Mouse (Mus musculus) gastrocnemius, adult 8-10 months (tissue): ENCODE results near the gene Tmeff2. TPM values are rescaled to one million over a fixed set of nuclear protein-coding genes. Genes with fewer than 3 reads are reported as not detected.

Experiments used
- DNase-seq, 2 experiments: peaks; one replicate each; pipeline ENCODE4 v3.0.0; 2022; ENCODE audit warnings: low spot score in 2 of 2
- total RNA-seq, 4 experiments: library from RNA; stranded (reverse); gene quantifications; 2 replicates each; pipeline ENCODE4 v1.2.4; 2022

Gene Tmeff2
- total RNA-seq, 4 experiments from 2014 or later = 0.82 to 1.2 (median 1.0) TPM

DNA sequence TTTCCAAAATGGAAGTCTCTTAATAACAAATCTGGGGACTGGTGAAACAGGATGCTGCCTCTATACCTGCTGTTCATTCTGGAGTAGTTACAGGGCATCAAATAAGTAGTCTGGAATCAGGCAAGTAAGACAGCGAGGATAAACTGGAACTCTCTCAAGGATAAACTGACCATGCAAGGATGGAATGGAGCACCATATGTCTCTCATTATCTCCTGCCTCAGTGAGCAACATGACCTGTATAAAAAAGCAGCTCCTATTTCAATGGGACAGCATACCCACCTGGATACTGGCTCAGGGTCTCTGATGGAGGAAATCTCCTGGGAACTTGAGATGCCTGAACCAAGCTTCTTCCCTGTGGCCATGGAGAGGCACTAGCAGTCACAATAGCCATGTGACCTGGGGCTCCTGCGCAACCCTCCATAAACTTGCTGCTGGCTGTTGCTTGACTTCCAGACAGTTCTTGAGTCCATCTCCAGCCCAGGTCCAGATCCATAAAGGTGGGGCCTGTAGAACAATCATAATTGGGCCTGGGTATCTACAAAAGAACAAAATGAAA, 200.7 kb downstream of the Tmeff2 start:
- DNase-seq = no peak

DNA sequence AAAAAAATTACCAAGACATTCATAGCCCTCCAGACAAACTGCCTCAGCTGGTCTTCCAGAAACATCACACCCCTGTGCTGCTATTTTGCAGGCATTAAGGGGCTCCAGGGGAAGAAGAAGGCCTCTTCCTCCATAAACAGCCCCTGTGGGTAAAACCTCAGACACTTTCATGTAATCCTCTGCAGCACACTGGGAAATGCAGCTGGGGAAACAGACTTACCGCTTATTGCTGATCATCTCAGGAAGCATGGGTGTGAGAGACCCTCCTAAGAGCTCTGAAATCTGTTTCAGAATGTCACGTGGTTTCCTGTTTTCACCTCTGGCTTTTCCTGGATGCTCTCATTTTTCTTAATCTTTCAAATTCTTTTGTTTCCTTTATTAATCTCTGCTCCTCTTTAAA, 204.3 kb downstream of the Tmeff2 start:
- DNase-seq = no peak

DNA sequence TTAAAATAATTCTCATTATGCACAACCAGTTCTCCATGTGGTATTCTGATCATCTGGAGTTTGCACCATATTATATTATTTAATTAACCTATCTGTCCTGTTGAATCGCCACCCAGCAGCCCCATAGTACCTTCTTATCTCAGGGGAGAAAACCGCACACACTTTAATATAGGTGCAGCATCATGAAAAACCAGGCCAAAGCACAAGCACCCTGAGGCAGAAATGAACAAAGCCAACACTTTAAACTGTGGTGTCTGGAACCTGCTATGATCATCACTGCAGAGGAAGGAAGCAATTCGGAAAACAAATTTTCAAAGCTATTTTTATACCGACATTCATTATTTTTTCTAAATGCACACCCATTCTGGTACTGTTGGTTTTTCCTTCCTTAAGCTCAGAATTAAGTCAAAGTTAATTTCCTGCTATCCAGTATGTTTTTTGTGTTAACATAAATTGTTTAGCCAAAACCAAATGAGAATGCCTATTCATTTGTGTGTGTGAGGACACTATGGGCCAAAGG, 206.0 kb downstream of the Tmeff2 start:
- no peak for DNase-seq

DNA sequence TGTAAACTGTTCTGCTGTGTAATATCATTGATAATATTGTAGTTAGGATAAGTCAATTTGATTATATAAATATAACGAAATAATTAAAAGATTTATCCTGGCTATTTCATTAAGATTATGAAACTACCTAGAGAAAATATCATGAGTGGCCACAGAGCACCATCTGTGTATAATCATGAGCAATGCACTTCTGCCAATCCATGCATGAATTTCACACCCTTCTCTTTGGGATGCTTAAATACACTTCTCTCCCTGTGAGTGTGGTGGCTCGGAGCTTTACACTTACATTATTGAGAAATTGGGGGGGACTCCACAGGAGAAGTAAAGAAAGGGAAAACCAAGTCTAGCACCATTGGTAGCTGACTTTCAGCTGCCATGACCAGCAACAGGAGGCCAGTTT, 206.9 kb downstream of the Tmeff2 start:
- no peak for DNase-seq

DNA sequence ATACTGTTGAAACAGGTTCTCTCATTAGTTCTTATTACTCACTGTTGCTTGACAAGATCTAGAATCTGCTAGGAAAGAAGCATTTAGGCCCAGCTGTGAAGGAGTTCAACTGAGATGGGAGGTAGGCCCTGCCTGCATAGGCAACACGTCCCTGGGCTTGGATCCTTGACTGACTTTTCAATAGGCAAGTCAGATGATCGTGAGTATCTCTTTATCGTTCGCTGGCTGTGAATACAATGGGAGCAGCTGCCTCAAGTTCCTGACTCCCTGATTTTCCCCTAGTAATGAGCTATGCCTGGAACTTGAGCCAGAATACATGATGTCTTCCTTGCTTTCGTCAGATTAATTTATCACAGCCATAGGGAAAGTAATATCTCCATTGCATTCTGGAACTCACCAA, 214.3 kb downstream of the Tmeff2 start:
- DNase-seq = no peak

DNA sequence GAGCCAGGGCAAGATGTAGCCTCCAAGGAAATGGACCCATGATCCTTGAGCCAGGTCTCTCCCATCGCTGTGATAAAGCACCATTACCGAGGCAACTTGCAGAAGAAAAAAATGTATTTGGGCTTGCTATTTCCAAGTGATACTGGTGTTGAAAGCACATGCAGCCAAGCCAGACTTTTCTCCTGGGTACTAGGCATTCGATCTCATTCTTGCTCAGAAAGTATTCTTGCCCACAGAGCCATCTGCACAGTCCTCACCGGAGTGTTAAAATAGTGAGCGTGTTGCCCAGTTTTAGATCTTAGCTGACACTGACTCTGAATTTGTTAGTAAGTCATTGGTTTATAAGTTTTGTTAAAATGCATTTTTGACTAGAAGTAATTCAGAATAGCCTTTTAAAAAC, 215.3 kb downstream of the Tmeff2 start:
- DNase-seq = no peak

DNA sequence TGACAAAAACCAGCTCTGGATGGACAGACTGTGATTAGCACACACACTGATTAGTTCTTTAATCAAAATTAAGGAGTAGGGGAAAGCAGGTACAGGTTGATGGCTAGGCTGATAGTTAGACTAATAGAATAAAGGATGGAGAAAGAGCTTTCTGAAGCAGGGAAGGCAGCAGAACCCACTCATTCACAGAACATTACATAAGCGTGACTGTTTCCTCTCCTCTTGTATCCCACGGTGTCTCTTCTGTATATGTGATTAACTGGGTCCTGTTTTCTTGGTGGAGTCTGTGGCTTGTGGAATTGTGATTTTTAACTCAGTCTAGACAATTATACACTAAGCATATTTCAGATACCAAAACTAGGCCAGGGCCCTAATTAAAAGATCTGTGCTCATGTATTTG, 217.4 kb downstream of the Tmeff2 start:
- no peak for DNase-seq

DNA sequence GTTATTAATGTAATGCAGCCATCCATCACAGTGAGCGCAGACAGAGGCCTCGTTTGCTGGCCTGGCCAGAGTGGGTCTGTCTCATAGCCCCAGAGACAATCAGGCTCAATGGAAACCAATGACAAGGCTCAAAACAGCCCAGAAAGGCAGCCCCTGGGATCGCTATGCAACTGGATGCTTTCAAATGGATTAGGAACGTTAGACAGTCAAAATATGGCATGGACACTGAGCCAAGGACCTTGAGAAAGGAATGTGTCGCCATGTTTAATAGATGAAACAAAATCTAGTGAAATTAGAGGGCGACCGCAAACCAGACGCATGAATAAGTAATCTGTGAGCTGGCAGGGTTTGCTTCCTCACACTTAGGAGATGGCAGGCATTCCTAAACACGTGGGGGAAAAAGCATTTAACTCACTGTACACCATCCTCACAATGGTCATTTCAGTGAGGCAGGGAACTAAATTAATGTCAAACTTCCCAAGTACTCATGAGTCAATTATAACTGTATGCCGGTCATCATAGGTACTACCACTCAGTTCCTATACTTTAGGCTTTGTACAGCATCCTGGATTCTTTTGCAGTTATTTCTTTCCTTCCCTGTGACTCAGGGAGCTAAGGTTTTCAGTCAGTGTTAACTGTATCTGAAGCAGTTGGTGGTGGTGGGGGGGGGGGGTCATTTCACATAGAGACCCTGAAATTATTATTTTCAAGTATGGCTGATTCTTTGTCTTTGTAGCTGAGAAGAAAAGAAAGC, 225.4 kb downstream of the Tmeff2 start:
- no peak for DNase-seq

DNA sequence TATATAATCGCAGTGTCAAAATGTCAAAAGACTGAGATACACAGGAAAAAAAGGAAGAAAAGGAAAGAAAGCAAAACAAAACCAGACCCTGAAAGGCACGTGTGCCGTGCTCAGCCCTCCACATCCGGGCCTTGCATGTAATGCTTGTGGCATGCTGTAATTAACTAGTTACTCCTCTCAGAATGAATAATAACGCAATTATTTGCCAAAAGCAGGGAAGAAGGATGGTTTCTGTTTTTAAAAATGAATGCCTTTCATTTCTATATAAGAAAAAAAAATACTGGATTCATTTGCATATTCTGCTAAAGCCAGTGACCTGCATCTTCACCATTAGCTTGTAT, 225.9 kb downstream of the Tmeff2 start:
- DNase-seq = no peak

DNA sequence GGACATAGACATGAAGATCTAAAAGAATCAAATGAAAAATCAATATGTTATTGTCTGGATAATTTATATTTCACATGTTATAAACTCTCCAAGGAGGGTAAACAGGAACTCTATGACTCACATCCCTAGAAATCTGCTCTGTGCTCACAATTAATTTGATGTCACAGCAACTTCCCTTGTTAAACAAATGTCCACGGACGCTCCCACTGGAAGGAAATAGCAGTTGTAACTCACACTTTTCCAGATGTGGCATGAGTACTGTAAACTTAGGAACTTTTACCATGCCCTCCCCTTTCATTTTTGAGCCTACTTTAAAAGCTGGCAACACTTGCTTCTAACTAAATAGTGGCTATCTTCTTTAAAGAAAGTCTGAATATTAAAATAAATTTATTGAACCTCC, 236.3 kb downstream of the Tmeff2 start:
- no peak for DNase-seq

DNA sequence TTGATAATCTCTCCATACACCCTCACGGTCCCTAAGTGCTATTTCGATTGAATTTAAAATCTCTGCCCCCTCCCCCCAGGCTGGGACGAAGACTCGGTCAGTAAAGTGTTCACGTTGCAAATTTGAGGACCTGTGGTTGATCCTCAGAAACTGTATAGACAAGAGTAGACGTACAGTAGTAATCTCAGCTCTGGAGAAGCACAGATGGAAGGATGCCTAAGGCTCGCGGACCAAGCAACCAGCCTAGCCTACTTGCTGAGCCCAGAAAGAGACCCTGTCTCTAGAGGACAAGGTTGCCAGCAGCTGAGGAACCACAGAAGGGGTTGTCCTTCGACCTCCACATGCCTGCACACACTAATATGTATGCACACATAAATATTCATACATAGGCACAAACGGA, 239.2 kb downstream of the Tmeff2 start:
- no peak for DNase-seq

DNA sequence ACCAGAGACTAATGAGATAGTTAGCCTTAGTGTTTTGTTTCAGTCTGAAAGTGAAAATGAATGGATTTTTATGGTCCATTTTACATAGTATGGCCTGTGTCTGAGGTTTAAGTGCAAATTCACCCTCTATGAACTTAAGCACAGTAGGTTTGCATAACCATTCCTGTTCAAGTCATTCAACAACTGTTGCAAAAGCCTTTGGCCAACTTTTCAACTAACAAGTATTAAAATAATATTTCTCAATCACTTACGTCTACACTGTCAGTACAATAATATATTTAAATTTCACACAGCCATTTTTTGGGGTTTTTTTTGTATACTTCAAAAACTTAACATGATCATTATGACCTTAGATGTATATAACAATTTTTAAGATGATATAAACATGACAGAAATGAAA, 240.9 kb downstream of the Tmeff2 start:
- no peak for DNase-seq

DNA sequence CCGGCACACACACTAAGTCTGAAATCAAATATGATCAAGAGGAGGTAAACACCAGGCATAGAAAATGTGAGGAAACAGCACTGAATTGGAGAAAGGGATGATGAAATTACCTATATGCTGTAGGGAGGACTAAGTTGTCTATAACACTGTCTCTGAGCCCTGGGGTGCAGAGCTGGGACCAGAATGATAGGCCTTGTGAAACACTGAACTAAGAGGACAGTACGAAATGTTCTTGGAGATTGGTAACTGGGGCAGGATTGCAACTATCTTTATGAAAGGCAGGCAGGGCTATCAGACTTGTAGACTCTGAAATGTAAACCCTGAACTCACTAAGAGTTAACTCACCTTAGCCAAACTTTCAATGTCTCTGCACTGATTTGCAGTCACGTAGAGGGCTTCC, 242.3 kb downstream of the Tmeff2 start:
- no peak for DNase-seq

DNA sequence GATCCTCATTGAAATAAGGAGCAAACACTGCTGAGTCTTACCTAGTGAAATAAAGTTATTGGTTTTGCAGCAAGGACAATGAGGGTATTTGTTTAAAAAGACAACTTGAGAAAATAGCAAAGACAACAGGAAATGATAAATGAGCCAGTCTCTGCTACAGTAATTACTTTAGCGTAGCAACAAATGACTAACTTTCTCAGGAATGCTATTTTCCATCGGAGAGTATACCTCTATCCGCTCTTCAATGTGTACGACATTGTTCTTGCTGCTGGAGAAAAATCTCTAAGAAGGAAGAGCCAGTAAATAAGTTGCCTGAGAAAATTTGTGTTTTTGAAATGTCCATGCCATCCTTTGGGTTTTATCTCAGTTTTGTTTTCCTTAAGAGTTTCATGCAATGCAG, 245.2 kb downstream of the Tmeff2 start:
- no peak for DNase-seq

DNA sequence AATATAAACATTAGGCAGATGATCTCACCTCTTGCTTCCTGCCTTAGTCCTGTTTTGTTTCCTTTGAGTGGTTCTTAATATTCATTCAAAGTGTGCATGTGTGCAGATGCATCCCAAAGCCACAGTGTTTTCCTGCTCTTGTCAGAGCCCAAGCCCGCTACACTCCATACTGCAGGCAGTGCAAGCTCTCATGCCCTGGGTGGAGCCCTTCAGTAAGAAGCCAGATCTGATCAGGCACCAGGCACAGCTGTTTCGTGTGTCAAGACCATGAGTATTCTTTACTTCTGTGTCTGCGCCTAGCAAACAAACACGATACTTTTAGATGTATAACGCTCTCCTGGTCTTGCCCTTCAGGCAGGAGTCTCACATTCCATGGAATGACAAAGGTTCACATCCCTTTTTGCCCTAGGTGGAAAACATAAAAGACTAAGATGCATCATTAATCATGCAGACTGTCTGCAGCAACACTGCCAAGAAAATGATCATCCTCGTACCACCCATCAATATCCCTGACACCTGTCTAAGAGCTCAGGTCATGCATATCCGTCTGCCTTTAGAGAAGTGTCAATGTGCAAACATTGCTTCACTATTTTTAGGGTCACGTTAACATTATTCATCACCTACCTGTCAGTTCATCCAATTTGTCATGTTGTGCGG, 248.2 kb downstream of the Tmeff2 start:
- no peak for DNase-seq

DNA sequence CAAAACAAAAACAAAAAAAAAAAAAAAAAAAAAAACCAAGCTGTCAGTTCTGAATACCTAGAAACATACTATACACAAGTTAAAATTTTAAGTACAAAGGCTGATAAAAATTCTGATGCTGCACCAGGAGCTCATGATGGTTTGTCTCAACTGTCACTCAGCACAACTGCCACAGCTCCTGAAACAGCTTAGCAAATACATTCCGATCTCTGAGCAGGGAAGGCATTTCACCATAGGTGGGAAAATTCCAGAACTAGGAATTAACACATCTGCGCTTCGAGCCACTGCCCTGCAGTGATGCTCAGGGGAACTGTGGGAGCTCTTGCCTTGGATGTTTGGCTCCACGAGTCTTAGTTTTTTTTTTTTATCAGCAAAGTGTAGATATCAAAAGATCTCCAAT, 249.0 kb downstream of the Tmeff2 start:
- no peak for DNase-seq

DNA sequence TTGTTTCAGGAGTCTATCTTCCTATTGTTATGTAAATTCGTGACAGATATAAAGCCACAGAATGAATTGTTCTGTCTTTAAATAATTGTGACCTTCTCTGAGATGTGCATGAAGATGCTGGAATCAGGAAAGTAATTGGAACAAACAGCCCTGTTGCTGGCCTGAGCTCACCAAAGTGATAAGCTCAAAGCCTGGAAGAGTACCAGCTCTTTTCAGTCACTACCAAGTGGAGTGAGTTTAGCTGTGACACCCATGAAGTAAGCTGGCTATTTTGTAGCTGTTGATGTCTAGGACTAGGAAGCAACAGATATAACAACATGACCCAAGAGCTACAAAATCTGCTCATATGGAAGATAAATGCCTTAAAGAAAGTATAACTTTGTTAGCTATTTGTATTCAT, 249.4 kb downstream of the Tmeff2 start:
- no peak for DNase-seq

DNA sequence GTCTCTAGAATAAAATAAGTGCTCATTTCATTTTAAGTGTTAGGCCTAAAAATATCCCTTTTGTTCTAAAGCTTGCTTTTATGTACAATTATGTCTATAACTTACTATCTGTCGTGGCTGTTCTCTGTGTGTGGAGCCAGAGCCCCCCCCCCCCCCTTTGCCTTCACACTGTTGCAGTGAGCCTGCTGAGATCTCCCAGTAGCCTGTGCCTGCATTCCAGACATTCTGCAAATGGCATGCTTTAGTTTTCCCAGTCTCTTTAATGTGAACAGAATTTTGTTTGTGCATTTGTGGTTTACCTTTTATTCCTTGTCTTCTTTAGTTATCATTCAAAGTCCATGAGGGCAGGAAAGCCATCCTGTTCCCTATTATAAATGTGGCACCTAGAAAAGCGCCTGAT, 251.6 kb downstream of the Tmeff2 start:
- DNase-seq = no peak

DNA sequence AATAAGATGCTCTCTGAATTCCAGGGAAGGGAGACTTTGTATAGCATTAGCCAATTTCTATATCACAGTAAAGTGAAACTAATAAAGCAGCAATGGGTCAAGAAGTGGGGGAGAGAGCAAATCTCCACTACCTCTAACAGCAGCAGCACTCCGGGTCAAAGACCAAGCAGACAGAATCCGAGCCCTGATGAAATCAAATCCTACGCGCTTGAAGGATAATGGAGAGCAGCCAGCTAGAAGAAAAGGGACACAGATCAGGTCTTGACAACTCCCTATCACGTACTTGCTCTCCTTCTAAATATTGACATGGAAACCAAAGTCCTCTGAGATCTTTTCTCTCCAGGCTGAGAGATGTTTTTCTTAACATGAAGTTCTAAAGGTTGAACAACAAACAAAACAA, 252.4 kb downstream of the Tmeff2 start:
- no peak for DNase-seq

DNA sequence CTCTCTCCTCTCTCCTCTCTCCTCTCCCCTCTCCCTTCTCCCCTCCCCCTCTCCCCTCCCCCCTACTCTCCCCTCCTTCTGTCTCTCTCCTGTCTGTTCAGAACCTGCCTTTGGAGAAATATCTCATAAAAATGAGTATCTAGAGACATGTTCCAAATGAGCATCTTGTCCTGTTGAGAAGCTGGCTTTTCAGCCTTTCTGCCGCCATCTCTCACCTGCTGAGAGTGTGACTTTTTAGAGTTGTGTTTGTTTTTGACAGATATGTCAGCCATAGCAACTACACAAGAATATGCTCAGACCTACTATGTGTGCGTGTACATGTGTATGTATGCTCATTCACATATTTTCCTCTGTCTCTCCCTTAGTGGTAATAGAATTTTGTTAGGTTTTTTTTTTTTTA, 283.8 kb downstream of the Tmeff2 start:
- no peak for DNase-seq

DNA sequence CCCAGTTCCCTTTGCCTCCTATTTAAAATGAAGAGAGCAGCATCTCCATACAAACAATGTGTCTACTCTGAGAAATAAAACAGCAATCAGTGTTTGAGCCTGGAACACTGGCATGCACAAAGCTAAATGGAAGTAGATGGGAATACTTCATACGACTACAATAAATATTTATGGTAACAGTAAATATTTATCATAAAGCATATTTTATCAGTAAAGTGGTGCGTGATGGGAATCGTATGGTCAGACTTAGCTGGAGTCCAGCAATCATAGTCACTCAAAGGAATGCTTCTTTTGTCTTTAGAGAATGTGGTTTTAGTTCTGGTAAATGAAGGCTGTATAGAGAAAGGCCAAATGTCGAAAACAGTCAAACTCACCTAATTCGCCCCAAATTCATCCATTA, 288.6 kb downstream of the Tmeff2 start:
- no peak for DNase-seq

DNA sequence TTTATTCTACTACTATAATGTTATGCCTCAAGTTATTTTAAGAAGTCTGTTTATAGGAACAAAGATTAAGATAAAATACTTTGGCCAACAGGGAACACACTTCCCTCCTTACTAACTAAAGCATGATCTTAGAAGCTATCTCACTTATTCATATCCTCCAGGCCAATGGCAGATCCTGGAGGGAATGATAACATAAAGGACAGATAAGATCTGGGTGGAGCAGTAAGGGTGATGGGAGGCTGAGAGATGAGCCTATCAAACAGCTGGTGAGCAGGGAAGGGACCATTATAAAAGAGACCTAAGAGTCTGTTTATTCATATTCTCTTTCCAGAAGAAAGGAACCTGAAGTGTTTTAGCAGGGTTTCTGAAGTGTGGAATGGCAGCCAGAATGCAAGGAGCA, 290.8 kb downstream of the Tmeff2 start:
- no peak for DNase-seq
